Mouse (Mus musculus): ENCODE measurements around the gene Shisa3. TPM values are rescaled to one million over a fixed set of nuclear protein-coding genes. Genes with fewer than 3 reads are reported as not detected.

The Shisa3 gene
- total RNA-seq, 1 experiment: 0.76 TPM

- Histone ChIP-seq H3K36me3 (ENCODE audit: control insufficient read depth, insufficient read depth, low read length, poor library complexity, severe bottlenecking) (no peaks in the 10 kb centered on the region), H3K9me3 (ENCODE audit: control insufficient read depth, insufficient read depth, low read depth, low read length) (no peaks in the 10 kb centered on the region), H3K27ac (ENCODE audit: insufficient read depth, low read depth, low read length, poor library complexity, severe bottlenecking) (no peak overlapping the region), H3K9ac (ENCODE audit: insufficient read depth, low read depth, low read length, poor library complexity, severe bottlenecking) (no peak overlapping the region), H3K4me1 (ENCODE audit: control insufficient read depth in 2 of 2, insufficient read depth in 2 of 2, low read length in 2 of 2, poor library complexity in 1 of 2) (peaks cover 4 to 5% of the 10 kb centered on the region in 2 experiments; a peak in 3 of 4 replicates), H3K4me3 (ENCODE audit: insufficient read depth in 1 of 2, low read depth in 1 of 2, low read length in 2 of 2, poor library complexity in 1 of 2, severe bottlenecking in 1 of 2) (no peak overlapping the region)
- in situ Hi-C loops (cut with MboI; ENCODE audit: low sequenced_read_pairs in 2 of 2, unreplicated experiment in 2 of 2): no loop called here
- no peak for DNase-seq (ENCODE audit: low read depth, low spot score)
- no peak for TF ChIP-seq HCFC1 (IDR thresholded peaks at IDR 0.05; ENCODE audit: borderline replicate concordance, insufficient read depth, low read length)
- TF ChIP-seq CHD2 (IDR thresholded peaks at IDR 0.05; ENCODE audit: low read depth, low read length): no peak
Measured at GRCm38 (mm10) chr5:67629440-67629839, 21.8 kb downstream of the Shisa3 start.

DNA sequence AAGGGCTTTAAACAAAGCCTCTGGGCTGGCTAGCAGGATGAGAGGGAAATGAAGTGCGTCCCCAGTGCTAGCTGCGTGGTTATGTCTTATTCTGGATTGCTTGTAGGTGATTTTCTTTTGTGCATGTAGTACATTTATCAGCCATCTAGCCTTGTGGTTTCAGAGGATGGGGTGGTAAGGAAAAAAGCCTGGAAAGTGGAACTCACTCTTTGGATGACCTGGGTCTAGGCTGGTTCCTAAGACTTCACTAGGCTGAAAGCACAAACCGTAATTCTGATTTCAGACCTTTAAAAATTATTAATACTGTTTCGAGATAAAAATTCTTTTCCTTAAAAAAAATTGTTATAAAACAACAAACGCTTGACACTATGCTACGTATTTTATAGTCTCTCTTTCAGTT lies 22.2 kb downstream of the Shisa3 start:
- in situ Hi-C loops (cut with MboI; ENCODE audit: low sequenced_read_pairs in 2 of 2, unreplicated experiment in 2 of 2): no loop called here
- no peak for DNase-seq (ENCODE audit: low read depth, low spot score)
- TF ChIP-seq MAFK (IDR thresholded peaks at IDR 0.05; ENCODE audit: insufficient read depth, low read depth, low read length) (no peak), ZC3H11A (IDR thresholded peaks at IDR 0.05; ENCODE audit: borderline replicate concordance, low read depth, low read length) (no peak), ZNF384 (IDR thresholded peaks at IDR 0.05; ENCODE audit: low read depth, low read length) (no peak)

DNA sequence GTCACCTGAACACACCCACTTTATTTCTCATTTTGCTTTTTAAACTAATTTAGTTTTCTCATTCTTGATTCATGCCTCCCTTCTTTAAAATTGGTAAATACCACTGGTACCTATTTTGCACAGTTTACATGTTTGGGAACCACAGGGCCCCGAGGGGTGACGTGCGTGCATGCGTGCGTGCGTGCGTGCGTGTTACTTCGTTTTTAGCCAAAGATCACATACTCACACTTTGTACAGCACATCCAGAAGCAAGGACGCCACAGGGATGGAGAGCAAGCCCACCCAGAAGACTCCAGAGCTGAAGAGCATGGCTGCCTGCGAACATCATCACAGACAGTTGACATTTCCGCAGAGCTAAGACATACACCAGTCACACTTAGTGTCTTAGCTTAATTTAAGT lies 23.6 kb downstream of the Shisa3 start:
- Histone ChIP-seq H3K4me3 (ENCODE audit: insufficient read depth in 1 of 2, low read depth in 1 of 2, low read length in 2 of 2, poor library complexity in 1 of 2, severe bottlenecking in 1 of 2) (no peak overlapping the region), H3K9ac (ENCODE audit: insufficient read depth, low read depth, low read length, poor library complexity, severe bottlenecking) (no peak overlapping the region), H3K4me1 (ENCODE audit: control insufficient read depth in 2 of 2, insufficient read depth in 2 of 2, low read length in 2 of 2, poor library complexity in 1 of 2) (peaks cover 5 to 6% of the 10 kb centered on the region in 2 experiments; a peak in 3 of 4 replicates), H3K9me3 (ENCODE audit: control insufficient read depth, insufficient read depth, low read depth, low read length) (no peaks in the 10 kb centered on the region), H3K36me3 (ENCODE audit: control insufficient read depth, insufficient read depth, low read length, poor library complexity, severe bottlenecking) (no peaks in the 10 kb centered on the region), H3K27ac (ENCODE audit: insufficient read depth, low read depth, low read length, poor library complexity, severe bottlenecking) (no peak overlapping the region)
- in situ Hi-C loops (cut with MboI; ENCODE audit: low sequenced_read_pairs in 2 of 2, unreplicated experiment in 2 of 2): no loop called here
- no peak for DNase-seq (ENCODE audit: low read depth, low spot score)
- no peak for TF ChIP-seq ZNF384 (IDR thresholded peaks at IDR 0.05; ENCODE audit: low read depth, low read length)
- TF ChIP-seq HCFC1 (IDR thresholded peaks at IDR 0.05; ENCODE audit: borderline replicate concordance, insufficient read depth, low read length): no peak
- TF ChIP-seq MAFK (IDR thresholded peaks at IDR 0.05; ENCODE audit: insufficient read depth, low read depth, low read length): no peak
- TF ChIP-seq CHD2 (IDR thresholded peaks at IDR 0.05; ENCODE audit: low read depth, low read length): no peak
- TF ChIP-seq ZC3H11A (IDR thresholded peaks at IDR 0.05; ENCODE audit: borderline replicate concordance, low read depth, low read length): no peak

More for the DNA sequence above, 22.2 kb downstream of the Shisa3 start:
- no peak overlapping the region for H3K4me3 ChIP-seq (ENCODE audit: insufficient read depth in 1 of 2, low read depth in 1 of 2, low read length in 2 of 2, poor library complexity in 1 of 2, severe bottlenecking in 1 of 2)
- no peak overlapping the region for H3K27ac ChIP-seq (ENCODE audit: insufficient read depth, low read depth, low read length, poor library complexity, severe bottlenecking)
- peaks cover 5 to 6% of the 10 kb centered on the region in 2 experiments; a peak in 3 of 4 replicates for H3K4me1 ChIP-seq (ENCODE audit: control insufficient read depth in 2 of 2, insufficient read depth in 2 of 2, low read length in 2 of 2, poor library complexity in 1 of 2)
- no peaks in the 10 kb centered on the region for H3K9me3 ChIP-seq (ENCODE audit: control insufficient read depth, insufficient read depth, low read depth, low read length)
- no peak overlapping the region for H3K9ac ChIP-seq (ENCODE audit: insufficient read depth, low read depth, low read length, poor library complexity, severe bottlenecking)
- H3K36me3 ChIP-seq (ENCODE audit: control insufficient read depth, insufficient read depth, low read length, poor library complexity, severe bottlenecking): no peaks in the 10 kb centered on the region

DNA sequence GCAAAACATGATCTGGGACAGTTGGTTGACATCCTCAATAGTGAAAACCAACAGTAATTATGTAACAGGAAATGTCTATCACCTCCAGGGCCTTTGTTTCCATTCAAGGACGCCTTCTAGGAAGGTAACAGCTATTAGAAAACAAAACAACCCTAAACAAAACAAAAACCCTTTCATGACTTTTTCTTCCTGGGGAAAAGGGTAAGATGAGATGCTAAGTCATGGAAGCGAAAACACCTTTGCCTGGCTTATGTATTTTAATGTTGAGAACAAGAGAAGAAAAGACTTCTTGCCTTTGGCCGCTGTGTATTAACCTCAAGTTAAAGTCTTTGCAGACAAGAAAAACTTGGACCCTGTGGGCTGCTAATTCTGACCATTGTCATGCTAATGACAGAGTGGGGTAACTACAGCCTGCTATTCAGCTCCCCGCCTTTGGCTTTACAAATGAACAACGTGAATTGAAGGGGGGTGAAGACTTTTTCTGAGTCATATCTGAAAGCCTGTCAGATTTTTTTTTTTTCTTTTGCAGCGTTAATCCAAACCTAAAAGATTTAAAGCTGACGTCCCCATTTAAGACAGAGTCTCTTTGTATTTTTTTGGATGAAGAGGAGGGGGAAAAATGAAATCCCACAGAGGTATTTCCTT lies 25.6 kb downstream of the Shisa3 start:
- H3K27ac ChIP-seq (ENCODE audit: insufficient read depth, low read depth, low read length, poor library complexity, severe bottlenecking): peak overlapping the region; percentile 86; the same call in 1 of the 2 replicates
- TF ChIP-seq MAFK (IDR thresholded peaks at IDR 0.05; ENCODE audit: insufficient read depth, low read depth, low read length): peak; percentile 52; the same call in 1 of the 2 replicates
- peak; percentile 80 for TF ChIP-seq ZNF384 (IDR thresholded peaks at IDR 0.05; ENCODE audit: low read depth, low read length)
- TF ChIP-seq HCFC1 (IDR thresholded peaks at IDR 0.05; ENCODE audit: borderline replicate concordance, insufficient read depth, low read length): no peak
- TF ChIP-seq CHD2 (IDR thresholded peaks at IDR 0.05; ENCODE audit: low read depth, low read length): 0 out of 2 replicates have a peak, but pooled peaks have one; percentile 40
- TF ChIP-seq ZC3H11A (IDR thresholded peaks at IDR 0.05; ENCODE audit: borderline replicate concordance, low read depth, low read length): no peak
- H3K36me3 ChIP-seq (ENCODE audit: control insufficient read depth, insufficient read depth, low read length, poor library complexity, severe bottlenecking): no peaks in the 10 kb centered on the region
- H3K4me3 ChIP-seq (ENCODE audit: insufficient read depth in 1 of 2, low read depth in 1 of 2, low read length in 2 of 2, poor library complexity in 1 of 2, severe bottlenecking in 1 of 2): peak overlapping the region; percentile 20 to 33; a peak in 2 of 4 replicates
- peak; percentile 61 for DNase-seq (ENCODE audit: low read depth, low spot score)
- no peaks in the 10 kb centered on the region for H3K9me3 ChIP-seq (ENCODE audit: control insufficient read depth, insufficient read depth, low read depth, low read length)
- peaks cover 4 to 5% of the 10 kb centered on the region in 2 experiments; a peak in 3 of 4 replicates for H3K4me1 ChIP-seq (ENCODE audit: control insufficient read depth in 2 of 2, insufficient read depth in 2 of 2, low read length in 2 of 2, poor library complexity in 1 of 2)
- in situ Hi-C loops (cut with MboI; ENCODE audit: low sequenced_read_pairs in 2 of 2, unreplicated experiment in 2 of 2): no loop called here
- no peak overlapping the region for H3K9ac ChIP-seq (ENCODE audit: insufficient read depth, low read depth, low read length, poor library complexity, severe bottlenecking)

Data from ES-E14 (cell line).